Mouse (Mus musculus): Measurements from ENCODE around the gene Gnat1. TPM values are rescaled to one million over a fixed set of nuclear protein-coding genes. Genes with fewer than 3 reads are reported as not detected.

Gnat1 gene
- polyA plus RNA-seq (2015; fragmentation: Nextera tagmentation; extraction: Ambion mirVana) = 1.1 and 1.9 TPM in 2 replicates

DNA sequence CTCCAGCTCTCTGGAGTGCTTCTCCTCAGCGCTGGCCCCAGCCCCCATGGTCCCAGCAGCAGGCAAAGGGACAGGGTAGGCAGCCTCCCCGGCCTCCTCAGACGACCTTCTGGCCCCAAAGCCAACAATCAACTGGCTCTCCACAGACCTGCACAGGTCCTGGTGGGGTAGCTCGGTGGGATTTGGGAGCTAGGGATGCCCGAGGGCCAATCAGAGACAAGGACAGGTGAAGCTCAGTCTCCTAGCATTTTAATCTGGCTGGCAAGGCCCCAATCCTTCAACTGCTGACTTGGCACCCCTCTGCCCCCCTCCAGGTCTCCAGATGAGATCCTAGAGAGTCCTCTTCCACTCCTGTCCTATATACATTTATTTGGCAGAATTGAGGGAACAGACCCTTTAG lies at the start of gene Gnat1:
Gnat1 (minus strand) TSS at position 212 of the 400 bp plus-strand sequence.
- WGBS = 31% methylated on average over 5 of the region's 5 CpGs
- Histone ChIP-seq H3K9ac (no peak within 1 kb of the TSS), H3K36me3 (peaks cover 17% of the 10 kb centered on the region), H3K27ac (no peak within 1 kb of the TSS), H3K27me3 (replicated peaks) (peaks cover 24% of the 10 kb centered on the region), H3K4me1 (peaks cover 14% of the 10 kb centered on the region), H3K4me3 (replicated peaks) (no peak within 1 kb of the TSS), H3K9me3 (no peaks in the 10 kb centered on the region), H3K4me2 (no peak within 1 kb of the TSS)
- ATAC-seq (ENCODE audit: insufficient read depth, low FRiP score, low read depth) = no peak

DNA sequence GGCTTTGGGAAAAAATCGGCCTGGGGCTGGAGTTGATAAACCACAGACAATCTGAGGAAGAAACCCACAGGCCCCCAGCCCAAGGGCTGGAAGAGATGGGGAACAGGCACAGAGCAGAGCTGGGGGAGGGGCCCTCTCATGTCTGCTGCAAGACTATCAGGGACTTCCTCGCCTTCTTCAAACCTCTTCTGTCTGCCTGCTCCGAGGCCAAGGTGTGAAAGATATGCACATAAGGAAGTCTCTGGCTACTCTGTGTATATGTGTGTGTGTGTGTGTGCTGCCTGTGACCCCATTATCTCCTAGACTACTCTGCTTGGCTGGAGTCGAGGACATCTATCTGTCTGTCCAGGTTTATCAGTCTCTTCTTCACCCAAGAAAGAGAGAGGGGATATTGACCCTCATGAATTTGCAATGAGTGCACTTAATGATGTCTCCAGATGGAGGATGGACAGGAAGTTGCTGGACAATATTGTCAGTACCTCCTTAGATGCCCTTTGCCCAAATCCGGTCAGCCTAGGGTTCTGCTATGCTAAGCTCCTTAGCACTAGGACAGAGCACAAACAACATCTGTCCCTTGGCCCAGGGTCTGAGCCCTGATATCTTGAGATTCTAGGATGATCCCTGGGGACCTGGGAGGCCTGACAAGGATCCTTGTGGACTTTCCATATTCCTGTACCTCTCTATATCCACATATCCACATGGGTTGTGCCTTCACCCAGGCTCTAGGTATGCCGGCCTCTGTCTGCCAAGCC lies 49.6 kb upstream of the Gnat1 start:
- Histone ChIP-seq H3K9me3 (no peaks in the 10 kb centered on the region), H3K4me1 (peaks cover 14% of the 10 kb centered on the region), H3K36me3 (no peaks in the 10 kb centered on the region), H3K27ac (no peak overlapping the region), H3K4me3 (replicated peaks) (no peak overlapping the region), H3K9ac (no peak overlapping the region), H3K27me3 (replicated peaks) (no peaks in the 10 kb centered on the region), H3K4me2 (no peak overlapping the region)
- no peak for ATAC-seq (ENCODE audit: insufficient read depth, low FRiP score, low read depth)
- 65% methylated on average over 6 of the region's 6 CpGs for WGBS

DNA sequence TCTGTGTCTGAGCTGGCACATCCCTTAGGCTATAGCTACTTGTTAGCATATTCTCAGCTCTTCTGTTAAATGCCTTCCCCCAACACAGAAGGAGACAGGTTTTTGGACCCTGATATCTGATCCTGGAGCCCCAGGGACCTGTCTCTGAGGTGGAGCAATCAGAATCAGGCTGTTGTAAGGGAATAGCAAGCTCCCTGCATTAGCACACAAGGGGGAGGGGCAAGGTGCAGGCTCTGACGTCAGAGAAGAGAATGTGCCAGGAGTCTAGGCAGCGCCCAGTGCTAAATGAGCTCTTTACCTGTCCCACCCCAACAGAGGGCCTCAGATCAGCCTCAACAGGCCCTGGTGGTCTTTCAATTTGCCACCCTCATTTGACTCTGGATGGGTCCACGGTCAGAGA lies 47.5 kb upstream of the Gnat1 start:
- Histone ChIP-seq H3K9me3 (no peaks in the 10 kb centered on the region), H3K4me1 (peaks cover 34% of the 10 kb centered on the region), H3K4me3 (replicated peaks) (no peak overlapping the region), H3K27me3 (replicated peaks) (no peaks in the 10 kb centered on the region), H3K27ac (no peak overlapping the region), H3K4me2 (no peak overlapping the region), H3K9ac (no peak overlapping the region), H3K36me3 (no peaks in the 10 kb centered on the region)
- 49% methylated on average over 3 of the region's 3 CpGs for WGBS
- no peak for ATAC-seq (ENCODE audit: insufficient read depth, low FRiP score, low read depth)

DNA sequence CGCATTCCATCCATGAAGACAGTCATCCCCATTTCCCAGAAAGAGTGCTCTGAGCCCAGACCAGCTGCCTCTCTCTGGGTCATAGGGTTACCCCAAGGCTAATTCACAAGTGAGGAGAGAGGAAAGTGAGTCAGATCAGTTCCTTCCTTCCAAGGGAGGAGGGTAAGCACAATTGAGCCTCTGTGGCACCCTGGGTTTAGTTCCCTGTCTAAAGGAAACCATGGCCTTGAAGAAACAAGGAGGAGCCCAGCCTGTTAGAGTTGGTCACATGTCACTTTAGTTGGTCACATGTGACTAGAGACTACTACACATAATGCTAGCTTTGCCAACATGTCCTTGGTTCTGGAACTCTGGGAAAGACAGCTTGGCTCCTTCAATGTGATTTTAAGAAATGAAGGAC lies 45.3 kb upstream of the Gnat1 start:
- H3K4me1 ChIP-seq = peaks cover 41% of the 10 kb centered on the region

DNA sequence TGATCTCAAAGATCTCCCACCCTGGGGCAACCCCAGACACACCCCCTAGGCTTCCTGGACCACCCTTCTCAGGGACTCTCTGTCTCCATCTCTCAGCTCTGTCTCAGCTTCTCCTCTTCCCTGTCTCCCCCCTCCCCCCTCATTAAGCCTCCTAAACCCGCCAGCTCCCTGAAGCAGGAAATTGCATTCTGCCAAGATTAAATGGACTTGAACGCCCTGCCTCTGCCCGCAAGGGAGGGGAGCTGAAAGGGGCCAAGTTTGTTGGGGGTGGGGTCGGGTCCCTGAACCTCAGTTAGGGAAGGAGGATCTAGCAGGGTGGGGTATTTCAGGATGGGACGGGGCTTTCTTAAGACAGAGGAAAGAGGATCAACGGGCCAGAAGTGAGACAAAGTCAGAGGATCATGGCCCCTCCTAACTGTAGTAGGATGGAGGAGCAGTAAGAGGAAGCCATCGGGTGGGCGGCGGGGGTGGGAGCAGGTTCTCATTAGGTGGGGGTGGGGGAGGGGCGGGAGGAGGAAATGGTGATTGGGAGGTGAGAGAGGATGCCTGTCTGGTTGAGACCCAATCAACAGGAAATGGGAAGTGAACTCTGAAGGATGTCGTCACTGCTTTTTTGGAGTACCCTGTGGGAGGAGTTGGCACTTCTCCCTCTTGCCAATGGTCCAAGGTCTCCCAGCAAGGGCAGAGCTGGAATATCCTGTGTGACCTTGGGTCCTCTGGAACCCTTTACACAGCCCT lies 44.5 kb upstream of the Gnat1 start:
- no peak overlapping the region for H3K4me3 ChIP-seq (replicated peaks)
- ATAC-seq (ENCODE audit: insufficient read depth, low FRiP score, low read depth) = peak; percentile 9; the same call in 1 of the 2 replicates
- H3K9ac ChIP-seq = no peak overlapping the region
- H3K36me3 ChIP-seq = no peaks in the 10 kb centered on the region
- H3K27ac ChIP-seq = peak overlapping the region; percentile 80
- H3K9me3 ChIP-seq = no peaks in the 10 kb centered on the region
- H3K4me2 ChIP-seq = peak overlapping the region; percentile 44
- H3K4me1 ChIP-seq = peaks cover 41% of the 10 kb centered on the region
- H3K27me3 ChIP-seq (replicated peaks) = no peaks in the 10 kb centered on the region
- WGBS = 4% methylated on average over 11 of the region's 11 CpGs

More for the DNA sequence above, 45.3 kb upstream of the Gnat1 start:
- WGBS = 91% methylated on average over 1 of the region's 1 CpGs
- no peak for ATAC-seq (ENCODE audit: insufficient read depth, low FRiP score, low read depth)
- Histone ChIP-seq H3K27ac (peak overlapping the region; percentile 80), H3K4me2 (no peak overlapping the region), H3K9me3 (no peaks in the 10 kb centered on the region), H3K36me3 (no peaks in the 10 kb centered on the region), H3K27me3 (replicated peaks) (no peaks in the 10 kb centered on the region), H3K4me3 (replicated peaks) (no peak overlapping the region), H3K9ac (no peak overlapping the region)

DNA sequence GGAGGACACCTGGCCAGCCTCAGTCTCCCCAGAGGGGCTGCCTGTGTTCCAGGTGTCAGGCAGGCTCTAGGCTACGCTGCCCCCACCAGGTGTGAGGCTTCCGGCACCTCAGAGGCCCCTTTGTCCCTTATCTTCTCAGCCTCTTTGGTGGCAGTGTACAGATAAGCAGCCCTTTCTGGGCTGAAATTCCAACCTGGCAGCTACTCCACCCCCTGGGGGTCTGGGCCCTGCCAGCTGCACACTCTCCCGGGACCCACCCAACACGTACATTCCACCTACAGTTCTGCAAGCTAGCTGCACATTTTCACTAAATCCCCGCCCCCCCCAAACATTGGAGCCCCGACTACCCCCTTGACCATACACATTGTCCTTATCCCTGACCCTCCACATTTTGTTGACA lies 43.8 kb upstream of the Gnat1 start:
- WGBS = 33% methylated on average over 6 of the region's 6 CpGs
- no peak overlapping the region for H3K4me3 ChIP-seq (replicated peaks)

DNA sequence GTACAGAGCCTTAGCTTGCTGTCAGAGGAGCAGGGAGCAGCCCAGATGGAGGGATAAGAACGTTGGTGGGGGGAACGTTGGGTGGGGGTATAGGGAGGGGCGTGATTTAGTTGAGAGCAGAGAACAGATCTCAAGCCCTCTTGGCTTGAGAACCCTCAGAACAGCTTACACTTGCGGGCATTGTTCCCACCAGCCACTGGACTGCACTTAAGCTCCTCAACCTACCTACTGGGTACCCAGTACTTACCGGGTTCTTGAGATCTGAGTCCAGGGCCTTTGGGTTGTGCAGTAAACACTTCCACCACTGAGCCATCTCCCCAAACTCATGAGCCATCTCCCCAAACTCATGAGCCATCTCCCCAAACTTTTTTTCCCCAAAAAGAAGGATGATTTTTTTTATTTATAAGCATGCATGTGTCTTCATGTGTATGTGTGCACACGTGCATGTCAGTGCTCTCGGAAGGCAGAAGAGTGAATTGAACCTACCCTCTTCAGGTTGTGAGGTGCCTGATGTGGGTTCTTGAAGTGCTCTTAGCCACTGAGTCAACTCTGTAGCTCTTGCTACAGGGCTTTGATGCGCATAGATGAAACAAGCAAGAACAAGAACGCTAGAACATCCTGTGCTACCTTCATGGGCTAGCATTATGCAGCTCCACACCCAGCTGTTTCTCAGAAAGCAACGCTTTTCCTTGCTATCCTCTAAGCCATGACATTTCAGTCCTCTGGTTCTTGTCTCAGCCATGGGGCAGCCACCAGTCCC lies 39.4 kb upstream of the Gnat1 start:
- H3K9ac ChIP-seq = no peak overlapping the region
- no peak for ATAC-seq (ENCODE audit: insufficient read depth, low FRiP score, low read depth)
- WGBS = 78% methylated on average over 10 of the region's 10 CpGs
- peaks cover 52% of the 10 kb centered on the region for H3K4me1 ChIP-seq
- H3K36me3 ChIP-seq = no peaks in the 10 kb centered on the region
- no peak overlapping the region for H3K4me3 ChIP-seq (replicated peaks)
- no peak overlapping the region for H3K4me2 ChIP-seq
- H3K27ac ChIP-seq = no peak overlapping the region
- H3K27me3 ChIP-seq (replicated peaks) = no peaks in the 10 kb centered on the region
- no peaks in the 10 kb centered on the region for H3K9me3 ChIP-seq

More for the DNA sequence above, 43.8 kb upstream of the Gnat1 start:
- Histone ChIP-seq H3K9ac (no peak overlapping the region), H3K4me2 (peak overlapping the region; percentile 44), H3K36me3 (no peaks in the 10 kb centered on the region), H3K9me3 (no peaks in the 10 kb centered on the region), H3K27me3 (replicated peaks) (no peaks in the 10 kb centered on the region), H3K27ac (peak overlapping the region; percentile 80), H3K4me1 (peaks cover 41% of the 10 kb centered on the region)
- peak; percentile 74 for ATAC-seq (ENCODE audit: insufficient read depth, low FRiP score, low read depth)

DNA sequence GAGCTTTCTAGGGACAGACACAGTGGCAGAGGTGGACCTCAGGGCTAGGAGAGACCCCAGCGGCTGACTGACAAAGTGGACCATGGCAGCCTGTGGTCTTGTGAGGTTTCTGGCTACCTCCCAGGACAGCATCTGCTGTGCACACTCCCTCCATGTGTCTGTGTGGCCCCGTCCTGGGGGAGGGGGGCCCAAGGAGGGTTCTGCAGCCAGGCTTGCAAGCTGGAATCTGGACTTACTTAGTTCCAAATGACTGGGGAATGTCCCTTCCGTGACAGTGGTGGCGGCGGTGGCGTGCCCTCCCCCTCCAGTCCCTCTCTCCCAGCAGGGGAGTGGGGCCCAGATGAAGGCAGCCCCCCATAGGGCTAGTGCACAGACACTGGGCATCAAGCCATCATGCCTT lies 37.4 kb upstream of the Gnat1 start:
- peak; percentile 44; the same call in 1 of the 2 replicates for ATAC-seq (ENCODE audit: insufficient read depth, low FRiP score, low read depth)
- H3K4me2 ChIP-seq = no peak overlapping the region
- H3K4me3 ChIP-seq (replicated peaks) = no peak overlapping the region
- 36% methylated on average over 6 of the region's 6 CpGs for WGBS
- no peaks in the 10 kb centered on the region for H3K9me3 ChIP-seq
- peaks cover 37% of the 10 kb centered on the region for H3K4me1 ChIP-seq
- H3K27me3 ChIP-seq (replicated peaks) = no peaks in the 10 kb centered on the region
- no peak overlapping the region for H3K9ac ChIP-seq
- no peaks in the 10 kb centered on the region for H3K36me3 ChIP-seq
- H3K27ac ChIP-seq = peak overlapping the region; percentile 52; the same call in 1 of the 2 replicates

DNA sequence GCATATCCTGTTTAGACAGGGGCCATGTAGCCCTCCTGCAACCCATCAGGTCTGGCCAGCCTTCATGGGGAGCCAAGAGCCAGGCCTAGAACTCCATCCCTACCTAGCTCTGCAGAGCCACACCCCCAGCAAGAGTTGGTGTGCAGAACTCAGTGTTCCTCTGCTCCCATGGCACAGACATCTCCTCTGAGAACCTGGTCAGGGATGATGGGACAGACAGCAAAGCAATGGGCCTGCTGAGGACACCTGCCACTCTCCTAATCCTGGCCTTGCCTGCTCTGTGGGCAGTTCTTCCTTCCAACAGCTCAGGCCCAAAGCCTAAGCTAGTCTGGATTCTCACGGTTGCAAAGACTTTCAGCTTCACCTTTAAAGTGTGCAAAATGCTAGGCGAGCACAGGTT lies 36.1 kb upstream of the Gnat1 start:
- WGBS = 81% methylated on average over 2 of the region's 2 CpGs
- ATAC-seq (ENCODE audit: insufficient read depth, low FRiP score, low read depth) = no peak
- Histone ChIP-seq H3K27me3 (replicated peaks) (no peaks in the 10 kb centered on the region), H3K36me3 (no peaks in the 10 kb centered on the region), H3K27ac (peak overlapping the region; percentile 86; the same call in 1 of the 2 replicates), H3K4me3 (replicated peaks) (no peak overlapping the region), H3K9ac (no peak overlapping the region), H3K4me1 (peaks cover 31% of the 10 kb centered on the region), H3K9me3 (no peaks in the 10 kb centered on the region), H3K4me2 (no peak overlapping the region)

DNA sequence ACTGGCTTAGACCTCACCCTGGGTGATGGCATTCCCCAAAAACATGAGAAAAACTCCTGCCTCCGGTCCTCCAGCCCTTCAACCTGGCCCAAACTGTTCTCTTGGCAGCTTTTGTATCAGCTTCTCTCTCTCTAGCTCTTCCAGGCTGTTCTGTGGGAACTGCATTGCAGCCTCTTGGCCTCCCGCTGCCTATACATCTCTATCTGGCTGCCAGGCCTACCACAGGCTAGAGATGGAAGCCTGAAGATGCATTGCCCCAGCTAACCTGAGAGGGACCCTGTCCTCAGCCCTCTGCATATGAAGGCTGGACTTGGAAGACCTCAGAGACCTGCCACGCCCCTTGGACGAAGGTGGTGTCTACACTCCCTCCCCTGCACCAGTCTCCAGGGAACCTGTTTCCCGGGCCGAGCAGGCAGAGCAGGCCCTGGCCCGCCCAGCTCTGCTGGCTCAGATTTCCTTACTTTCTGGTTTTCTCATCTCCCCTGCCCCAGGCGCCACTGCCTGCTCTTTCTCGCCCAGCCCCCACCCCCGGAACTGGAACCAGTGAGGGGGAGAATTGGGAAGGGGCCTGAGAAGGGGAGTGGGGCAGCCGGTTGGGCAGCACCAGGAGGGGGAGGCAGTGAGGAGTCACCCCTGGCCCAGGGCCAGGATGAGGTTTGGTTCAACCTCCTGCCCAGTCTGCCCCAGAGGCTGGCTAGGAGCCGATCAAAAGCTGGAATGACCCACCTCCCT lies 34.9 kb upstream of the Gnat1 start:
- H3K4me3 ChIP-seq (replicated peaks) = no peak overlapping the region
- H3K36me3 ChIP-seq = no peaks in the 10 kb centered on the region
- no peaks in the 10 kb centered on the region for H3K9me3 ChIP-seq
- peaks cover 36% of the 10 kb centered on the region for H3K4me1 ChIP-seq
- 17% methylated on average over 12 of the region's 12 CpGs for WGBS
- H3K27ac ChIP-seq = peak overlapping the region; percentile 86
- H3K9ac ChIP-seq = no peak overlapping the region
- H3K4me2 ChIP-seq = peak overlapping the region; percentile 28
- H3K27me3 ChIP-seq (replicated peaks) = no peaks in the 10 kb centered on the region
- peak; percentile 49 for ATAC-seq (ENCODE audit: insufficient read depth, low FRiP score, low read depth)

DNA sequence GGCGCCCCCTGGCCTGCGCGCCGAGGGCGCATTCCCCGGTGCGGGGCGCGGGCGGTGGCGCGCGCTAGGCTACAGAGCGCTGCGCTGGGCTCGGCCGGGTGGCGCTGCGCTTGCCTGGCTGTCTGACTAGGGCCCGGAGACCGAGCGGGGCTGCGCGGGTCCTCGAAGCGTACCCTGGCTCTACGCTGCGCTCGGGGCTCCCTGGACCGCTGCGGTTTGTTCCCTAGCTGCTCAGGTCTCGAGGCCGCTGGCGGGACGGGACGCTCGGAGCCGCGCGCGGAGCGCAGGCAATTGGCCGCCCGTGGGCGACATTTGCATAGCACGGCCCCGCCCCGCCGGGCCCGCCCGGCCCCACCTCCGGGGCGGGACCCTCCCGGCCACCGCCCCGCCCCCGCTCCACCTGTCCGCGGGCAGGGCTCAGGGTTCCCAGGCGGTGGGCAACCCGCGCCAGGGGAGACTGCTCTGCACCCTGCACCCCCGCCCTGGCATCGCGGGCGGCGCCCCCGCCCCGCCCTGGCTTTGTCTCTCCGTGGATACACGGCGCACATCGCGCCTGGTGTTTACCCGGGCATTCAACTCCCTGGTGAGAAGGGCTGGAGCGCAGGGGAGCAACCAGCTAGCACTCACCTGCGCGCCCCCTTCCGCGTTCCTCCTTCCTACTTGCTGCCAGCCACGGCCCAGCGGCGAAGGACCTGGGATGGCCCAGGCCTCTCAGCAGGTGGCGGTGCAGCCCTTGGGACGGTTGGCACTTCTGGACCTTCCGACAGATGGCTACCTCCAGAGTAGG lies 30.4 kb upstream of the Gnat1 start, which contains the start of gene Sema3f:
Sema3f (minus strand) TSS at position 779 of the 787 bp plus-strand sequence.
- peak; percentile 81 for ATAC-seq (ENCODE audit: insufficient read depth, low FRiP score, low read depth)
- no peaks in the 10 kb centered on the region for H3K9me3 ChIP-seq
- WGBS = under 1% methylated on average over 84 of the region's 86 CpGs
- H3K4me3 ChIP-seq (replicated peaks) = peak within 1 kb of the TSS; percentile 73
- H3K9ac ChIP-seq = peak within 1 kb of the TSS; percentile 93
- H3K4me1 ChIP-seq = peaks cover 45% of the 10 kb centered on the region
- H3K4me2 ChIP-seq = peak within 1 kb of the TSS; percentile 93
- H3K27ac ChIP-seq = peak within 1 kb of the TSS; percentile 94
- H3K36me3 ChIP-seq = no peaks in the 10 kb centered on the region
- no peaks in the 10 kb centered on the region for H3K27me3 ChIP-seq (replicated peaks)

Measured in stomach, embryonic 15.5 days (tissue).